Mouse (Mus musculus): ENCODE measurements around the gene Pik3cd. TPM values are rescaled to one million over a fixed set of nuclear protein-coding genes. Genes with fewer than 3 reads are reported as not detected.

The Pik3cd gene
- 636 TPM for total RNA-seq (2023)

DNA sequence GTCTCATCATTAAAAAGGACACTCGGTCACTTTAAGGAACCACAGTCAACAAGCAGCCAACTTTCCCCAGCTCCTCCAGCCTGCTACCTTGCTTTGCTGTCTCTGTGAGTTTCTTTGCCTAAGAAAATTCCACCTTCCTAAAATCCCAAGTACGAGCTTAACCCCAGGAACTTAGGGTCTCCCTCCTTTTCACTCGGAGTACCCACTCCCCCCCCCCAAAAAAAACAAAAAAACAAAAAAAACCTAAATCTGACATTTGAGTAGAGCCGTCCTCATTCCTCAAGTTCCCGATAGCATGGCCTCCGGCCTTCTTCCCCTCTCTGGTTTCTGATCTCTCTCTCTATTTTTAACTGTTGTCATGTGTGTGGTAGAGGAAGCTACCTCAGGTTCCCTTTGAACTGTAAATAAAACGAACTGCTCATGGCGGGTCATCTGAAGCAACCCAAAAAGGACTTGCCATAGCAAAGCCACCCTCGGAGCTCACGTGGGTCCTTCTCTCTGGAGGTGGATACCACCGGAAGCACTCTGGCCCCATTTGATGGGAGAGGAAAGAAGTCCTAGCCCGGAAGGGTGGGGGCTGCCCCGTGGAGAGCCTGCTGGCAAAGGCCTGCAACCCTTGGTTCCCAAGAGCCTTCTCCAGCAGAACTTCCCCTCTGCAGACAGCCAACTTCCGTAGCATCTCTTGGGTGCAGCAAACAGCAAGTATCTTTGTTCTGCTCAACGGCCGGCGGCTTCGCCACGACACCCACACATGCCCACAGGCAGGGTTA, at the start of gene Pik3cd:
Gene Pik3cd (minus strand): TSS at position 362 of the 770 bp plus-strand sequence.

DNA sequence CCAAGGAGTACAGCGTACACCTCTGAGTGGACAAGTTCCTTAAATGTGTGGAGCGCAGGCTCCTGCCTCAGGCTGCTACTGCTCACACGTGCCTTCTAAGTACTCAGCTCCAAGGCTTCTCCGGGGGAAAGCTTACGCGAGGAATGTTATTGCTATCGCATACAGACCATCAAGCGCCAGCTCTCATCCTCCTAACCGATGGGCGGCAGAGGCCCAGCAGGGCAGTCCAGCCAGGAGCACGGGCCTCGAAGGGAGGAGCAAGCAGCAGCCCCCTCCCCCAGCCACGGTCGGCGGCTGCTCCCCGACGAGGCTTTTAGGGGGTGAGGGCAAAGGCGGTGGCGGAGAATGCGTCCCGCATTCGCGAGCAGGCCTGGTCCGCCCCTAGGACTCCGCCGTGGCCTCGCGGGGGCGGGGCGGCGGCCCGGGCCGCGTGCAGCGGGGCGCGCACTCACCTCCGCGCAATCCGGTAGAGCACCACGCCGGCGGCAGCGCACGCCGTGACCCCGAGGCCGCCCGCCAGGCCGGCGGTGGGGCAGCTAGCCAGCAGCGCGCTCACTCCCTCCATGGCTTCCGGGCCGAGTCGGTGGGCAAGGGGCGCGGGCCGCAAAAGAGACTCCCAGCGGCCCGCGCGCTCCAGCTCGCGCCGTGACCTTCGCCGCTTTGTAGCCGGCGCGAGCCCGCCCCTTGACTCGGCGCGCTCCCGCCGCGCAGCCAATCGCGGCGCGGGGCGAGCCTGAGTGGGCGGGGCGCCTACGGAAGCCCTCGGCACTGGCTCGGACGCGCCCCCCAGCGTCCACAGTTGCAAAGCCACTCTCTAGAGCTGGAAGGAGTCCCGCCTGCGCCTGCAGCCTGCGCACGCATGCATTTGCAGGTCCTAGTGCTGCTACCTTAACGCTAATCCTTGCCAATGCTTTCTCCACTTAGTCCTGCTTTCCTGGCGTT, 35.3 kb upstream of the Pik3cd start, which contains the start of gene Tmem201:
Gene Tmem201 (minus strand): TSS at position 662 of the 942 bp plus-strand sequence.

Other genes with a start within 250 kb of the Pik3cd start
- gene Rbp7, start 247.6 kb downstream of the Pik3cd start, total RNA-seq (2023) = not detected
- gene Tmem274, start 225.2 kb downstream of the Pik3cd start, total RNA-seq (2023) = not detected
- gene Nmnat1, start 217.4 kb downstream of the Pik3cd start, total RNA-seq (2023) = 6.1 TPM
- gene Lzic, start 217.3 kb downstream of the Pik3cd start, total RNA-seq (2023) = 19.8 TPM
- 0.37 TPM for gene Ctnnbip1, start 184.3 kb downstream of the Pik3cd start, total RNA-seq (2023)
- 10.1 TPM for gene Clstn1, start 116.1 kb downstream of the Pik3cd start, total RNA-seq (2023)
- 20.5 TPM for gene Tmem201, start 35.5 kb upstream of the Pik3cd start, total RNA-seq (2023)
- gene Slc25a33, start 71.7 kb upstream of the Pik3cd start, total RNA-seq (2023) = 4.1 TPM

Data from CD8-positive naive resting alpha-beta T cell, adult 57 days (primary cell).